Mouse (Mus musculus) heart, embryonic 14.5 days (tissue): ENCODE measurements at regions not wholly inside any gene's neighbourhood (a gene's known extent, or its start where the extent isn't known, plus 50 kb on each side); places are given as distances from the start of the nearest gene placed in this dataset.

Experiments used
- ATAC-seq: fragments of 200-750 bp; cut with Nextera tagmentation; 2 replicates; pipeline ENCODE4 v1.8.0; 2017; ENCODE audit warnings: low read depth, moderate TSS enrichment; ENCODE audit not compliant: insufficient number of reproducible peaks, insufficient read depth, low FRiP score
- H3K27ac ChIP-seq, 2 experiments: fragments of 200-500 bp in 1 of 2; fragments of 300-500 bp in 1 of 2; sonication (generic) in 1 of 2; replicated peaks in 1 of 2; 2 replicates each; pipeline ENCODE4 v1.5.1; 2012 to 2014; ENCODE audit warnings: low read depth in 2 of 2, low read length in 2 of 2, control low read depth in 1 of 2, mild to moderate bottlenecking in 1 of 2, mixed read lengths in 1 of 2; ENCODE audit not compliant: control insufficient read depth in 1 of 2, insufficient read depth in 1 of 2
- H3K27me3 ChIP-seq: fragments of 300-500 bp; sonication (generic); 2 replicates; pipeline ENCODE4 v1.6.1; 2014; ENCODE audit warnings: mild to moderate bottlenecking, low read length, control low read depth; ENCODE audit not compliant: control insufficient read depth, insufficient read depth
- H3K36me3 ChIP-seq: fragments of 300-500 bp; sonication (generic); 2 replicates; pipeline ENCODE4 v1.6.1; 2014; ENCODE audit warnings: mild to moderate bottlenecking, control low read depth, low read length, mixed read lengths; ENCODE audit not compliant: control insufficient read depth, insufficient read depth
- H3K4me1 ChIP-seq, 2 experiments: fragments of 200-500 bp in 1 of 2; fragments of 300-500 bp in 1 of 2; sonication (generic) in 1 of 2; 2 replicates each; pipeline ENCODE4 v1.6.1; 2012 to 2014; ENCODE audit warnings: low read length in 2 of 2, control low read depth in 1 of 2, mixed read lengths in 1 of 2; ENCODE audit not compliant: control insufficient read depth in 2 of 2, insufficient read depth in 2 of 2
- H3K4me2 ChIP-seq: fragments of 300-500 bp; sonication (generic); 2 replicates; pipeline ENCODE4 v1.6.1; 2014; ENCODE audit warnings: mild to moderate bottlenecking, low read length
- H3K4me3 ChIP-seq, 2 experiments: fragments of 200-500 bp in 1 of 2; fragments of 300-500 bp in 1 of 2; sonication (generic) in 1 of 2; 2 replicates each; pipeline ENCODE4 v1.5.1; 2012 to 2014; ENCODE audit warnings: low read length in 2 of 2, mild to moderate bottlenecking in 2 of 2, control low read depth in 1 of 2, low read depth in 1 of 2, moderate library complexity in 1 of 2; ENCODE audit not compliant: control insufficient read depth in 1 of 2, insufficient read depth in 1 of 2
- H3K9ac ChIP-seq: fragments of 300-500 bp; sonication (generic); 2 replicates; pipeline ENCODE4 v1.6.1; 2014; ENCODE audit warnings: mild to moderate bottlenecking, low read length
- H3K9me3 ChIP-seq: fragments of 300-500 bp; sonication (generic); 2 replicates; pipeline ENCODE4 v1.6.1; 2016; ENCODE audit warnings: low read length, control low read depth; ENCODE audit not compliant: control insufficient read depth
- WGBS: fragments of 180-500 bp; shearing (Covaris S2); extraction: QIAGEN DNeasy Blood & Tissue Kit; methylation state at CpG from one replicate; pipeline ENCODE4 v1.1.7; 2014; 5-methylcytosine and 5-hydroxymethylcytosine counted together

- H3K4me2 ChIP-seq = no peak overlapping the region
- no peak overlapping the region for H3K9ac ChIP-seq
- H3K4me3 ChIP-seq = no peak overlapping the region
- H3K9me3 ChIP-seq = no peaks in the 10 kb centered on the region
- H3K27me3 ChIP-seq = no peaks in the 10 kb centered on the region
- no peak overlapping the region for H3K27ac ChIP-seq
- no peaks in the 10 kb centered on the region for H3K36me3 ChIP-seq
- 80% methylated on average over 5 of the region's 5 CpGs for WGBS
- H3K4me1 ChIP-seq = no peaks in the 10 kb centered on the region
- no peak for ATAC-seq
These were observed 217.1 kb upstream of the Tacr3 start for GRCm38 (mm10) chr3:134611516-134612297.

GRCm38 (mm10) chr3:134612298-134612616, 216.6 kb upstream of the Tacr3 start:
- no peak for ATAC-seq
- H3K9ac ChIP-seq = no peak overlapping the region
- no peak overlapping the region for H3K4me3 ChIP-seq
- 78% methylated on average over 3 of the region's 3 CpGs for WGBS
- no peaks in the 10 kb centered on the region for H3K27me3 ChIP-seq
- H3K36me3 ChIP-seq = no peaks in the 10 kb centered on the region
- H3K4me2 ChIP-seq = no peak overlapping the region
- no peak overlapping the region for H3K27ac ChIP-seq
- H3K9me3 ChIP-seq = no peaks in the 10 kb centered on the region
- no peaks in the 10 kb centered on the region for H3K4me1 ChIP-seq

- H3K9ac ChIP-seq = peak overlapping the region; percentile 51
These were observed 199.4 kb upstream of the Tacr3 start for GRCm38 (mm10) chr3:134629166-134630134.

GRCm38 (mm10) chr3:134630135-134630516, 198.7 kb upstream of the Tacr3 start:
- Histone ChIP-seq H3K9ac (peak overlapping the region; percentile 51), H3K4me3 (peak overlapping the region; percentile 13 to 31; a peak in 3 of 4 replicates), H3K4me1 (no peaks in the 10 kb centered on the region; a peak in 1 of 4 replicates), H3K4me2 (peak overlapping the region; percentile 67), H3K27me3 (no peaks in the 10 kb centered on the region), H3K27ac (no peak overlapping the region), H3K9me3 (no peaks in the 10 kb centered on the region), H3K36me3 (no peaks in the 10 kb centered on the region)
- no peak for ATAC-seq
- WGBS = 27% methylated on average over 9 of the region's 9 CpGs

More at GRCm38 (mm10) chr3:134629166-134630134, 199.4 kb upstream of the Tacr3 start:
- Histone ChIP-seq H3K4me2 (peak overlapping the region; percentile 67), H3K4me1 (no peaks in the 10 kb centered on the region; a peak in 1 of 4 replicates), H3K27me3 (no peaks in the 10 kb centered on the region), H3K36me3 (no peaks in the 10 kb centered on the region), H3K27ac (no peak overlapping the region), H3K9me3 (no peaks in the 10 kb centered on the region), H3K4me3 (peak overlapping the region in 1 of 2 experiments; percentile 20; a peak in 2 of 4 replicates)
- ATAC-seq = no peak
- WGBS = 26% methylated on average over 16 of the region's 16 CpGs

- no peak overlapping the region for H3K4me2 ChIP-seq
- 53% methylated on average over 3 of the region's 3 CpGs for WGBS
These were observed 179.9 kb upstream of the Tacr3 start for GRCm38 (mm10) chr3:134648727-134649445.

GRCm38 (mm10) chr3:134654051-134654450, 174.8 kb upstream of the Tacr3 start:
- ATAC-seq = no peak
- no peaks in the 10 kb centered on the region for H3K27me3 ChIP-seq
- H3K9me3 ChIP-seq = no peaks in the 10 kb centered on the region
- WGBS = 32% methylated on average over 4 of the region's 4 CpGs
- H3K4me3 ChIP-seq = no peak overlapping the region
- H3K36me3 ChIP-seq = no peaks in the 10 kb centered on the region
- H3K4me2 ChIP-seq = no peak overlapping the region
- H3K4me1 ChIP-seq = no peaks in the 10 kb centered on the region
- no peak overlapping the region for H3K9ac ChIP-seq
- no peak overlapping the region for H3K27ac ChIP-seq

More at GRCm38 (mm10) chr3:134648727-134649445, 179.9 kb upstream of the Tacr3 start:
- Histone ChIP-seq H3K27me3 (no peaks in the 10 kb centered on the region), H3K4me1 (no peaks in the 10 kb centered on the region), H3K9ac (no peak overlapping the region), H3K4me3 (no peak overlapping the region), H3K9me3 (no peaks in the 10 kb centered on the region), H3K36me3 (no peaks in the 10 kb centered on the region), H3K27ac (no peak overlapping the region)
- no peak for ATAC-seq

- Histone ChIP-seq H3K9ac (no peak overlapping the region), H3K4me3 (no peak overlapping the region), H3K9me3 (no peaks in the 10 kb centered on the region), H3K27me3 (no peaks in the 10 kb centered on the region), H3K27ac (no peak overlapping the region), H3K4me2 (no peak overlapping the region), H3K36me3 (no peaks in the 10 kb centered on the region), H3K4me1 (no peaks in the 10 kb centered on the region)
- WGBS = 92% methylated on average over 2 of the region's 2 CpGs
- no peak for ATAC-seq
These were observed 133.9 kb upstream of the Tacr3 start for GRCm38 (mm10) chr3:134694893-134695292.
